Mouse (Mus musculus) heart, adult 11 months (tissue): ENCODE data around the gene Coasy.

ENCODE experiments used
- DNase-seq: peaks from one replicate; pipeline ENCODE4 v3.0.0; 2022

The Coasy gene

DNA sequence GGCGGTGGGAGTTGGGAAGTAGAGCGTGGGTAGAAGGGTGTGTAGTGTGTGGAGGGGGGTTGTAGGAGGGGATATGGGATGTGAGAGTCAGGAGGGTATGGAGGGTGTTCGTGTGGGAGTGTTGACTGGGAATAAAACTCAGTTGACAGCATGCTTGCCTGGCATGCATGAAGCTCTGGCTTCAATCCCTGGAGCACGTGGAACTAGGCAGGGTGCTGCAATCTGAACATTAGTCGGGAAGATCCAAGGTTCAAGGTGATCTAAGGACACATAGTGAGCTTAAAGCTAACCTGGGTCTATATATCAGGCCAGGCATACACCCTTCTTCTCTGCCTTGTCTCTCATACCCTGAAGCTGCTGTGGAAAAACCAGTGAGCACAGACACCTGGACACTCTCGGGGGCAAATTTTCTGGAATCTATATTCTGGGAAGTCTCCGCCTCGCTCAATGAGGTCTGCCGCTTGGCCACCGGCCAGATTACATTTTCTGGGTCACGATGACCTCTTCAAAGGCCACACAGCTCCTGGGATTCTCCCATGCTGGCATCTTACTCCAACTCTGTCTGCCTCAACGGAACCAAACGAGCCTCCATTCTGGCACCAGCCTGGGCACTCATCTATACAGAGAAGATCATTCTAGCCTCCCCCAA, 52.0 kb downstream of the Coasy start:
- no peak for DNase-seq
